ENCODE assay signal across 17 mouse cellular contexts in the genomic region with DNA sequence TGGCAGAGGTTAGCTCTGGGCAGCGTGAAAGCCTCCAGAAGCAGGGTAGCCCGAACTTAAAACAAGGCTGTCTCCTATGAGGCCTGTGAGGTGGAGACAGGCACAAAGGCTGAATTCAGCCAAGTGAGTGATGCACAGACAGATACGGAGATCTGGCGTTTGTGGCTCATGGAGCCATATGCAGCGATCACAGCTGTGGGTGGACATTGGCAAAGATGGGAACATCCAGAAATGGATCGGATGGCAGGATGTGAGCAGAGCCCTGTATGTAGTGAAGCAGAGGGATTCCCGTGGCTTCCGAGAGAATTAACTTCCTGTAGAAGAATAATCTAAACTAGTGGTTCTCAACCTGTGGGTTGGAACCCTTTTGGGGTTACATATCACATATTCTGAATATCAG.
"Had no signal": no experiment of that assay in that cellular context is flagged by ENCODE, and none has a peak within 500 bp of the region (broad histone marks: within the 10 kb centered on the region; RNA-seq: fewer than 3 reads in every experiment).

No protein-coding gene starts in this region.

- H3K9ac ChIP-seq: liver, embryonic 13.5 days; stomach, embryonic 15.5 days had no signal

- DNase-seq: kidney, adult 2 months; kidney, postnatal 25 days; layer of hippocampus, adult 9-11 months; liver, embryonic 13.5 days; lung, adult 2 months; lung, postnatal 14 days; lung, postnatal 4 days; midbrain, embryonic 14.5 days; right cerebral cortex, postnatal 25 days; spleen, adult 18-20 months; thymus, adult 2 months; thymus, postnatal 14 days; thymus, postnatal 4 days had no signal

- H3K27me3 ChIP-seq: liver, embryonic 13.5 days; stomach, embryonic 15.5 days had no signal

- H3K36me3 ChIP-seq: liver, embryonic 13.5 days; stomach, embryonic 15.5 days had no signal

- H3K27ac ChIP-seq: kidney, postnatal 0 days; layer of hippocampus, adult 2 months; liver, embryonic 13.5 days; stomach, embryonic 15.5 days had no signal

- H3K4me3 ChIP-seq: layer of hippocampus, adult 2 months; liver, embryonic 13.5 days; stomach, embryonic 15.5 days had no signal

- H3K9me3 ChIP-seq: liver, embryonic 13.5 days; stomach, embryonic 15.5 days had no signal

- H3K4me1 ChIP-seq: liver, embryonic 13.5 days; stomach, embryonic 15.5 days had no signal

- H3K4me2 ChIP-seq: liver, embryonic 13.5 days; midbrain, embryonic 11.5 days; stomach, embryonic 15.5 days had no signal
